Mouse (Mus musculus): ENCODE measurements around the gene Disp2.
A peak's percentile ranks its signal among the peaks of the same experiment; 100 is the strongest.

Disp2 gene

DNA sequence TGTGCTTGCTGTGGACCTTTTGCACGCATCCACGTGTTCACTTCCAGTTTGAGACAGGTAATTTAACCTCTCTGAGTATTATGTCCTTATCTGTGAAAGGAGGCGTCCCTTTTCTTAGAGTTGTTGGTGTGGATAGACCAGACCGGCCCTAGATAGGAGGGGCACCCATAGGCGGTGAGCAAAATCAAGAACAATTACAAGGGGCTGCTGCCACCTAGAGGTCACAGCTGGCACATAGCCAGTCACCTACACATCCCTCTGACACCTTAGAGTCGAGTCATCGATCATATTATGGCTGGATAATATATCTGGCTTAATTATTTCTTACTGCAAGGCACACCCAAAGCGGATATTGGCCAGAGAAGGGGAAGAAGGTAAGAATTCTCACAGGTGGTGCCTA is 19.7 kb upstream of the Disp2 start:
- DNase-seq (ENCODE audit: low read depth, low spot score) = peak; percentile 88

DNA sequence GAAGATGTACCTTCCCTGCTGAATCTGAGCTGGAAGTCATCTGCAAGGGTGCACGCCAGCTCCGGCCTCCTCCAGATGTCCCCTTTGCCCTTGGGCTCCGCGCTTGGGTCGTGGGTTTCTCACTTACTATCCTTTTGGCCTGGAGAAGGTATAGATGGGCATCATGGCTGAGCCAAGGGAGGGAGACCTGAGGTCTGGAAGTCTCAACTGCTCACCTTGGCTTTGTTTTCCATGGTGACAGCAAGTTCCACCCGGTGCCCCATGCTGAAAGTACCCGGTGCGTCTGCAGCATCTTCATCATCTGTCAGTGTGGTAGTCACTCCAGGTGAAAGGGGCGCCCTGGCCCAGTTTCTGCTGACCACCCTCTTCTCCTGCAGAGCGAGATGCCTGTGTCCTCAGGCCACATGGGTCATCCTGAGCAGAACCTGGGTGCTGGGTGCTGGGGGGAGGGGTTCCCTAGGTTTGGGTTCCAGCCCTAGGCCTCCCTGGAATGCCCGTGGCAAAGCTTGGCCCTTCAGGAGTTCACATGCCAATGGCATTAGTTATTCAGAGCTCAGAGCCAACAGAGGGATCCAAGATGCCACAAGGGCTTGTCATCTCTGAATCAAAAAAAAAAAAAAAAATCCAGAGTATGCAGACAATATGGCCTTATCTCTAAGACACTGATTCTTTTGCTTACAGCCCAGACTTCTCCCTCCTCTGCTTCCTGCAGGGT is 19.1 kb upstream of the Disp2 start:
- no peak for DNase-seq (ENCODE audit: low read depth, low spot score)

DNA sequence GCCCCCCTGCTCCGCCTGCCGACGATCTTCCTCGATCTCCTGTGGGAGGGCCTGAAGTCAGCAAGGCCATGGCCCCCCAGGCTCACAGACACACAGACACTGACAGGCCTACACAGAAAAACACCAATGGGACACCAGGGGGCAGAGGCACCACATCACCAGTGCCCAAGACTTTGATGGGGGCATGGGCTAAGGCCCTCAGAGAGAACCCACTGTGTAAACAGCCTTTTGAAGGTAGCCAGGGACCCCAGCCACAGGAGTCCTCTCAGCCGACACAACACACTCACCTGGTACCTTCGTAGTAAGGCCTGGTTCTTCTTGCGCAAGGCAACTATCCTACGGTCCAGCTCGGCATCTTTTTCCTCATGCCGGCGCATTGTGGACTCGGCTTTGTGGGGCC is 18.2 kb upstream of the Disp2 start:
- no peak for DNase-seq (ENCODE audit: low read depth, low spot score)

DNA sequence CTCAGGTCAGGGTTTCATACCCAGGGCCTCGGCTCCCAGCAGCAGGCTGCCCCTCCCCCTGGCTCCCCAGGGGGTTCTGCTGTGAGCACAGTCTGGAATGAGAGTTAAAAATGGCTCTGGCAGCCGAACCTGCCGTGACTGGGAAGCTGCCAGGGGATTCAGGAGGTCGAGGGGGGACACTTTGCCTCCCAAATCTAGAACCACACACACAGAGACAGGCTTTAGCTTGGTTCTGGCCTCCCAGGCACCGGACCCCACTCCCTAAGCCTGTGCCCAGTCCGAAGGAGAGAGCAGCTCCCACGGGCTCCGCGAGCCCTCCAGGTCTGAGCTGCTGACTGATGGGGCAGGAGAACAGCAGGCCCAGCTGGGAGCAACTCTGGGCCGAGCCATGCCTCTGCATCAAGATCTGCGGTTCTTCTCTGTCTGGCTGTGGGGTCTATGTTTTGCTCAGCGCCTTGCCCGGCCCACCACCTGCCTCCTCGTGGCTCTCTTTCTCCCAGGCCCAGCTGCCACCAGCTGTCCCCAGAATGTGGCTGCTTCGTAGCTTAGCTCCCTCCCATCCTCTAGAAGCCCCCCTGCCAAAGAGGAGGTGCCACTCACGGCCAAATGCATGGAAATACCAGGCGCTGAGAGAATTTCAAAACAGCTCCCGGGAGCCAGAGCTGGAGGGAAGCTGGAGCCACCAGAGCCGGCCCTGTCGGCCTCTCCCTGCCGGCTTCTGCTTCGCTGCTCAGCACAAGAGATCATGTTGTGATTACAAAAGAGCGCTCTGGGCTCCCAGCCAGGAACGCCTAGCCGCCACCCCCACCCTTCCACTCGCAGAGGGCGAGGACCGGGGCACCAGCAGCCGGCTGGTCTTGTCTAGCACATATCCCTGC is 17.4 kb upstream of the Disp2 start, which contains the start of gene Ccdc9b:
Gene Ccdc9b (minus strand): TSS at position 756 of the 878 bp plus-strand sequence.
- peak; percentile 69 for DNase-seq (ENCODE audit: low read depth, low spot score)

DNA sequence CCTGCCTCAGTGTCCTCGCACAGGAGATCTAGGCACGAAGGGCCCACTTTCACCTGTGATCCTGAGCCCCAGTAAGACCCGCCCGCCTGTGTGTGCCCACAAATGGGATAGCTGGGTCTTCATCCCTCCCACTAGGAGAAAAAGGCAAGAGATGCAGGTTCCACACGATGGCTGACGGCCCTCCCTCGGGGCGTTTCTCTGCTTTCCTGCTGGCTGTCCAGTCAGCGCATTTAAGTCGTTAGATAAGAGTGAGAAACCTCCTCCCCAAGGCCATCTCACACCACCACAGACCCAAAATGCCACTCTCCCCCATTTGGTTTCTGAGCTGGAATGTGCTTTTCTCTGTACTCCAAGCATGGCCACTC is 16.8 kb upstream of the Disp2 start:
- DNase-seq (ENCODE audit: low read depth, low spot score) = no peak

DNA sequence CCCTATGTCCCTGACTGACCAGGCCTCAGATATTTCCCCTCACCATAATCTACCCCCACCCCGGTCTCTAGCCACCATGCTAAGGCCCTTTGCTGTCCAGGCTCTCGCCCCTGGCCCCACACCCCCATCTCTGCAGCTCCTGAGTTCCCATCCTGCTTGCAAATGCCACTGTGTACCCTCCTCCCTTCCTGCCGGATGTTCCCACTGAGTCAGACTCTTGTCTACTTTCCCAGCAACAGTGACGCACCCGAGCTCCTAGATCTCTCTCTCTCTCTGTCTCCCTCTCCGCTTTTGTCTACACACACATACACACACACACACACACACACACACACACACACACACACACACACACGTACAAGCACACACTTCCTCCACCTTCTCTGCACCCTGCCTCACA is 16.1 kb upstream of the Disp2 start:
- no peak for DNase-seq (ENCODE audit: low read depth, low spot score)

DNA sequence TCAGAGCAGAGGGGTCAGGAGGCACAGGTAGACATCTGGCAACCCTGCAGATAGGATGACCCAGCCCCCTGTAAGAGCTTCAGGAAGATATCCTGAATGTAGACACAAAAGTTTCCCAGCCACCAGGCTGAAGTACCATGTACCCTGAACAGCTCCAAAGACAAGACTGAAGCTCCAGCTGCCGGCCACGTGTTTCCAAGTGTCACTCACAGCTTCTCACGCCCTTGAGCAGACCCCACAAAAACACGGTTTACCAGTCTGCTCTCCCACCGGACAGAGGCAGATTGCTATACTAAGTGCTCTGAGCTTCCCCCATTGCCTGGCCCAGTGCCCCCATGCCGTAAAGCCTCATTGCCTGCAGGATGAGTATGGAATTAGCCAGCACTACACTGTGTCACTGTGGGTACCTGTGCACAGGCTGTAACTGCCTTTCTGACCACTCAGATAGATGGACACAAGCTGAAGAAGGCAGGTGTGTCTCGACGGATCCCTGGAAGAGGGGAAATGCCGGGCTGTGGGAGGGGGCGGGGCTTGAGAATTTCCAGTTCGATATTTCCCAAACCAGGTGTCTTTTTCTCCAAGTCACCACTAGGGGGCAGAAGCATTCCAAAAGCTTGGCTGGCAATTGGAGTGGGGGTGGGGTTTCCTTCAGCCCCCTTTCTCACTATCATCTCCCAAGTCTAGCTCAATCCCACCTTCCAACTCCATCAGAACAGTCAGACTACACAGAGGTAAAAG is 15.3 kb upstream of the Disp2 start:
- peak; percentile 71 for DNase-seq (ENCODE audit: low read depth, low spot score)

DNA sequence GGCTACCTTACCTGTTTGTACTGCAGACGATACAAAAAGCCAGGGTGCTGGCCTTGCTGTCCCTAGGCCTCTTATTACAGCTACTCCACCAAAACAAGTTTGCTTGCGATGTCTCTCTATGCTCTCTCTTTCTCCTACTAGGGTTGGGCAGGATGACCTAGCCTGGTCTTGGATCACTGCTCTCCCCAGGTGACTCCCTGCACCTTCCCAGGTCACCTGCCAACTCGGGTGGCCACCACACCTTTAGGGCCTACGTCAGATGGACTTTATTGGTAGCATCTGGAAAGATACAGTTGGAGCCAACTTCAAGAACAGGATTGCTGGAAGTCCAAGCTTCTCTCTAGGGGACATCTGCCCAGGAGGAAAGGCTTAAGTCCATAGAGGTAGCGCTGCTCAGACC is 14.6 kb upstream of the Disp2 start:
- no peak for DNase-seq (ENCODE audit: low read depth, low spot score)

DNA sequence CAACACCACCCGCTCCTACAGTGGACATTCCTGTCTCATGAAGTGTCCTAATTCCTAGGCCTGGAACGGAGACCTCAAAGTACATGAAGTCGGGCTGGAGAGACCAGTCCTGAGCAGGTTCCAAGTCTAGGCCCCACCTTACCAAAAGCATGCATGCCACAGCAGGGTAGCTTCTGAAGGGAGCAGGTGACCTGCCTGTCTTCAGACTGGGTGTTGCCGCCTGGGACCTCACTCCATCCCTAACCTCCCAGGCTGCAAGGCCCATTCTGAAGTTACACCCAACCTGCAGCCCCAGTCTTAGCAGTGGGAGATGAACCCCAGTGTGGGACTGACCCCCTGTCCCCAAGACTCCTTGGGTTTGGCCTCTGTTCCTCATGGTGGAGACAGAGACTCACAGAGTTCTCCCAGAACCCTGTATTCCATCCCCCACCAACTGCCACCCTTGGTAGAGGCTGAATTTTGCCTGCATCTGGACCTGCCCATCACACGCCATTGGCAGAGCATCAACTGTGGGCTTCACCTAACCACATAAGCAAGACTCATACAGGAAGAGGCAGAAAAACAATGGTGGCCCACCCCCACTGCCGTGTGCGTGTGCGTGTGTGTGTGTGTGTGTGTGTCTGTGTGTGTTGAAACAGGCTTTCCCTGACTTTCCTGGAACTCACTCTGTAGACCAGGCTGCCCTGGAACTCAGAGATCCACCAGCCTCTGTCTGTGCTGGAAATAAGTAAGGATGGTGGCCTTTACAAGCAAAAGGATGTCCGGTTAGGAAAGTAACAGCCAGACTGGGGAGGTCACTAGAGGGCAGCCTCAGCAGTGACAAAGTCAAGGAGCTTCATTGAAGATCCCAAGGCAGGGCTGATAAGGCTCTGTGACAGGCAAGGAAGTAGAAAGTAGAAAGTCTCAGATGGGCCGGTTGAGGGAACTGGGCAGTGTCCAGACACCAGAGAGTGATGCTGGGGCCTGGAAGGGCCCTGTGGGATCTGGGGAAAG is 13.2 kb upstream of the Disp2 start:
- DNase-seq (ENCODE audit: low read depth, low spot score) = no peak

DNA sequence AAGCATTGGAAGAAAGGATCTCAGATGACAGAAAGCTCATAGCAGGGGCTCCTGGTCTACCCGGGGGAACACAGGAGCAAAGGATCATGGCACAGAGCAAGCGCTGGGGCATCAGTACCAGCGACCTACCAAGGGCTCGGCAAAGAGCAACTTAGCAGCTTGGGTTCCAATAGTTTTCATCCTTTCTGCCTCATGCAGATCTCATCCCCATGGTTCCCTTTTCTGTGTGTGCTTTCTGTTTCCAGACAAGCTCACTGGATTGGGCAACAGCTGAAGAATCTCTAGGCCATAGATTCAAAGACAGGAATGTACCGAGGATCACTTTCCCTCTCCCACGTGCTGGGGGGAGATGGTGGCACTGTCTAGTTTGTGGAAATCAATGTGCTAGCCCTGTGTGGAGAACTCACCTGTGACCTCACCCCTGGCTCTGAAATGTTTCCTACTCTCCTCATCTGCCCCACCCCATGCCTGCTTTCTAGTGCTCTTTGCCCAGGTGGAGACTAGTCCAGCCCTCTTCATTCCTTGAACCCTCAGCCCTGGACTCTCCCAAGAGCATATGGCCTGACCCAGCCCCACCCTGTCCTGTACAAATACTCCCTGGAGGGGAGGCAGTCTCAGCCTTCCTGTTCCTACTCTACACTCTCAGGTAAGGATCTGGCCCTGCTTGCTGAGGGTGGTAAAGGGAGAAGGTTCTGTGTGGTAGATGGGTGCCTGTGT is 7.2 kb upstream of the Disp2 start, which contains the start of gene Phgr1:
Gene Phgr1 (plus strand): TSS at position 612 of the 717 bp plus-strand sequence.
- DNase-seq (ENCODE audit: low read depth, low spot score) = no peak

DNA sequence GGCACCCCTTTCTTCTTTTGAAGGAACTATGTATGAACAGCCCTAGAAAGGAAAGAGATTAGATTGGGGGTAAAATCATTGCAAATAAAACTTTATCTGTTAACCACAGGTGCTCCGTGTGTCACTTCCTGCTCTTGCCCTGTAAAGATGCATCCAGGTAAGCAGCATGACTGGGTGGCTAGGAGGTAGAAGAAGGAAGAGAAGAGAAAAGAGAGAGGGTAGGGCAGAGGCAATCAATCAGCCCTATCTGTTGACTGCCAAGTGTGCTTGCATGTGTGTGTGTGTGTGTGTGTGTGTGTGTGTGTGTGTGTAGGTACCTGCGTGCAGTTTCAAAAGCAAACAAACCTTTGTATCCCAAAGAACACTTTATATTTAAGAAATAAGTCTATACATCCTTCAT is 5.0 kb upstream of the Disp2 start:
- DNase-seq (ENCODE audit: low read depth, low spot score) = no peak

DNA sequence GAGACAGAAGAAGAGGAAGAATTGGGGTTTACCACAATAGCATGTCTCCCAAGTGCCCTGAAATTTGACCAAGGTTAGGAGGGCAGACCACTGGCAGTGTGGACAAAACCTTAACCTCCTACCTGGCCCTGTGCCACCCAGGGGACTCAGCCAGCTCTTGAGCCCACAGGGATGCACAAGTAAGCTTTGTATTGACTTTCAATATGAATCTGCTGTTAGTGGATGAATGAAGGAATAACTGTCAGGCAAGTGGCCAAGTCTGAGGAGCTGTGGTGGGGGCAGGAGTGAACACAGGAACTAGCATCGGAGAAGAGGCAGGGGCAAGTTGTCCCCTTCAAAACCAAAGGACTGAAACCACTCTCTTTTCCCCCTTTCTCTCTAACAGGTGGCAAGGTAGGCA is 4.1 kb upstream of the Disp2 start:
- DNase-seq (ENCODE audit: low read depth, low spot score) = no peak

DNA sequence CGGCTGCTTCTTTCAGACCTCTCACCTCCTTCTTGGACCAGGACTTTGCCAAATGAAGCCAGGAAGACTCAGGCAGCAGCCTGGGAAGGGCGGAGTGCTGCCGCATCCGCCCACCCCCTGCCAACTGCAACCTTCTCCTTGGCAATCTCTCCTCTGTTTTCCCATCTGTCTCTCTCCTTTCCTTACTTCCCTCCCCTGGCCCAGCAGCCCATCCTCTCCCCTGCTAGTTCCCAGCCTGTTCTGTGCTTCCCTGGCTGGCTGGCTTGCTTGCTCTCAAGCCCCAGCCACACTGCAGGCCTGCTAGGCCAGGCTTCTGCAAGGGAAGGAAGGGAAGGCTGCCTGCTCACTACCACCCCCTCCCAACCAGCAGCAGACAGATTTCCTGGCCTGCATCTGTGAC is 3.7 kb upstream of the Disp2 start:
- no peak for DNase-seq (ENCODE audit: low read depth, low spot score)

DNA sequence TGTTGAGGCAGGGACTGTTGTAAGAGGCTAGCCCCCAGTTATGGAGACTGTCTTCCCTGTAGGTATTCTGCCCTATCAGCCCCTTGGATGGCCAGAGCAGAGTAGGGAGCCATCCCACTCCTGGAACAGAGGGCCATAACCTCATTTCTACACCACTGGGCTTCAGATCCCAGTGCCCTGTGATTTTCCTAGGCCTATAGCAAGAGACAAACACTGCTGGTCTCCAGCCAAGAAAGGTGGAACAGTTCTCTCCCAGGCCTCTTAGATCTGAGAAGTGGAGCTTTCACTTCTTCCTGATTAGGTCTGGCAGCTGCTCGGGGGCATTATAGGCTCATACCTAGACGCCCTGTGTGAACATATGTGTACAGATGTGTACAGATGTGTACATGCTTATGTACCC is 3.2 kb upstream of the Disp2 start:
- DNase-seq (ENCODE audit: low read depth, low spot score) = no peak

DNA sequence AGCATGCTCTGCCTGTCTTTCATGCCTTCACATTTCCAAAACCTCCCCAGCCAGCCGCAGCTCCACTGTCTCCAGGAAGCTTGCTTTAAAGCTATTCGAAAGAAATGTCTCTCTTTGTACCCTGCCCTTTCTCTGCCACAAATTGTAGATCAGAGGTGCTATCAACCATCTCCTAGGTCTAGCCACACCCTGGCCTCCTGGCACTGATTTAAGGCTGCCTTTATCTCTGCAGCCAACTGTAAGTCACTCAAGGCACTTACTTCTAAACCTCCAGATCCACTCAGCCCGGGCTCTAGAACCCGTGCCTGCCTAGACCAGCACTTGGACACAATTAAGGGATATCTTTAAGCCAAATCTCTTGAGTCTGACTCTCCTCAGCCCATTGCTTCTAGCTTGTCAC is 1.1 kb upstream of the Disp2 start:
- no peak for DNase-seq (ENCODE audit: low read depth, low spot score)

DNA sequence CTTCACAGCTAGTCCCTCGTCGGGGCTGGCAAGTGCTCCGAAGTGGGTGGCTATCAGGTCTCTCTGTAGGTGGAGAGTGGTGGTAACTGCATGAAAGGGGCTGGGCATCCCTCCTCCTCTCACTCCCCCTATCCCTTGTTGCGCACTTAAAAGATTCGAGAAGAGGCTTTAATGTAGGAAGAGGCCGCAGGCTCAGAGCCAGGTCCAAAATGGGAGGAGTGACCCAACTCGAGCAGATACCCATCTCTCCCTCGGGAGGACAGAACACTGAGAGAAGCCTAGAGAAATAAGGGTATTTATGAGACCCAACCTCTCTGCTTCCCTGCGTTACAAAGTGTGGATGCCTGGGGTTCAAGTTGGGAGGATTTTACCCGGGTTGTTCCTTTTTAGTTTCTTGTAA is 454 bp upstream of the Disp2 start:
- DNase-seq (ENCODE audit: low read depth, low spot score) = no peak

DNA sequence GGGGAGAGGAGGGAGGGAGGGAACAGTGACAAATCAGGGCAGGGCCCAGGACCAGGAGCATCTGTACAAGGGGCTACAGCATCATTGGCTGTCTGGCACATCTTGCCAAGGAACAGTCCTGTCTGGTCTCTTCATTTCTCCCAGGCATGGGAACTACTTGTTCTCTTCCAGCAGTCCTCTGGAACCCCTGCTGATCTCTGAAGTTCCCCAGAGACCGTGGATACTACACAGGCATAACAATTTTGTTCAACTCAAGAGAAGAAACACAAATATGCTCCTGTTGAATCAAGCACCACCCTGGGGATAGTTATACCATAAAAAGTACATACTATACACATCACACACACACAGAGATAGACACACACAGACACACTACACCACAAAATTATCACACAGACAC is 1.6 kb downstream of the Disp2 start:
- DNase-seq (ENCODE audit: low read depth, low spot score) = no peak

DNA sequence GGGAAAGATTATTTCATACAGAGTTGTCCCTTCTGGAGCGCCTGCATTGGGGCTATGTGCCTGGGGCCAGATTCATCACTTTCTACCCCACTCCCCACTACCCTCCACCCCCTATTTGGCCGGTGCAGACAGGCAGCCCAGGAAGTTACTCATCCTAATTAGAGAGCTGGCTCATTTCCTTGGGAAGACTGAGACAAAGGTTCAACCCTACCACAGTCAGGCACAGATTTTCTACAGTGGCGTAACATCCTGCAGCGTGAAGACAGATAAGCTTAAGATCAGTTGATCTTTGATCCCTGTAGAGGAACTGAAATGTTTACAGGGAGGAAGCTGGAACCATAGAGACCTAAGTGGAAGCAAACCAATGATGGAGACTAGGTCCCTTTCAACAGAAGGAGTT is 2.8 kb downstream of the Disp2 start:
- no peak for DNase-seq (ENCODE audit: low read depth, low spot score)

DNA sequence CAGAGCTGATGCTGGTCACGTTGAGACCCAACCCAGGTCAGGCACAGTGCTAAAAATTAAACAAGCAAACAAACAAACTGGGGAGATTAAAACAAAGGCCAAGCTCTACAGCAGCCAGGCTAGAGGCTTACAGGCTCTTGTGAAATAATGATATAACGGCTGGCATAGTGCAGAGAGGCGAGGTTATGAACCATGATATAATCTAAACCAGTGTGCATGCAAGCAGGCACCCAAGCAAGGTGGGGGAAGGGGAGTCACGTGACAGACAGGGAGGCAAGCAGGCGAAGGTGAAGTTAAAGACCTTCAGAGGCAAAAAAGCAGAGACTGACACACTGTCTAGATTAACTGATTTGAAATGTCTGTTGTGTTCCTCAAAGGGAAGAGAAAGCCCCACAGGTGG is 3.6 kb downstream of the Disp2 start:
- no peak for DNase-seq (ENCODE audit: low read depth, low spot score)

DNA sequence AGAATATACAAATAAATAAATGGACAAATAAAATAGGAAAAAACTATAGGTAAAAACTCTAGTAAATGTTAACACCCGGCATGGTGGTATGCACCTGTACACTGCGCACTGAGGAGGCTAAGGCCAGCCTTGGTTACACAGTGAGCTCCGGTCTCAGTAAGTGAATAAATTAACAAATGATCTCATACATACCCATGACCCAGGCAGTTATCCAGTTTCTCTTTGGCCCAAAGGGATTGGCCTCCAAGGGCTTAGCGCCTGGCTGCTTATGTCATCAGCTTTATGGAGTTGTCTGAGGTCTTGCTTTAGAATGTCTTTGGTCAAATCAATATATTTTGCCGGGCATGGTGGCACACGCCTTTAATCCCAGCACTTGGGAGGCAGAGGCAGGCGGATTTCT is 4.1 kb downstream of the Disp2 start:
- DNase-seq (ENCODE audit: low read depth, low spot score) = no peak

DNA sequence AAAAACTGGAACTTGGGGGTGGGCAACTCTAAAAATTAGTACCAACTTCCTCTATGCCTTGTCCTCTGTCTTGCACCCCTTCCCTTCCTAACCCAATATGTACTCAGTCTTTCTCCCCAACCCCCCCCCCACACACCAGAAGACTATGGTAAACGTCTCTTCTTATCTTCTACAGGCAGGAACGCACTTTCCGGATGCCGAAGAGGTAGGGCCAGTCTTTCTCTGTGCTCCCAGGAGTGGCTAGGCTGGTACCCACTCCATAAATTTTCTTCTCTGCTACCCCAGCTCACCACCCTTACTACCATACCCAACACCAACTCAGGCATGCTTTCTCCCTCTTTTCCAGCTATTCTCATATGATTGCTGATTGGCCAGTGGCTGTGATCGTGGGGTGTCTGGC is 7.0 kb downstream of the Disp2 start:
- DNase-seq (ENCODE audit: low read depth, low spot score) = no peak
